Mouse (Mus musculus) B cell, adult 62 days (primary cell): ENCODE results near the gene Btbd9. TPM values are rescaled to one million over a fixed set of nuclear protein-coding genes. Genes with fewer than 3 reads are reported as not detected.

ENCODE experiments used
- total RNA-seq: library from RNA; stranded (reverse); gene quantifications from 4 replicates; pipeline ENCODE4 v1.2.4, GENCODE M21; 2023

Btbd9 gene
- 69.6 to 73.1 TPM (median 70.5 TPM) in 4 replicates for total RNA-seq

DNA sequence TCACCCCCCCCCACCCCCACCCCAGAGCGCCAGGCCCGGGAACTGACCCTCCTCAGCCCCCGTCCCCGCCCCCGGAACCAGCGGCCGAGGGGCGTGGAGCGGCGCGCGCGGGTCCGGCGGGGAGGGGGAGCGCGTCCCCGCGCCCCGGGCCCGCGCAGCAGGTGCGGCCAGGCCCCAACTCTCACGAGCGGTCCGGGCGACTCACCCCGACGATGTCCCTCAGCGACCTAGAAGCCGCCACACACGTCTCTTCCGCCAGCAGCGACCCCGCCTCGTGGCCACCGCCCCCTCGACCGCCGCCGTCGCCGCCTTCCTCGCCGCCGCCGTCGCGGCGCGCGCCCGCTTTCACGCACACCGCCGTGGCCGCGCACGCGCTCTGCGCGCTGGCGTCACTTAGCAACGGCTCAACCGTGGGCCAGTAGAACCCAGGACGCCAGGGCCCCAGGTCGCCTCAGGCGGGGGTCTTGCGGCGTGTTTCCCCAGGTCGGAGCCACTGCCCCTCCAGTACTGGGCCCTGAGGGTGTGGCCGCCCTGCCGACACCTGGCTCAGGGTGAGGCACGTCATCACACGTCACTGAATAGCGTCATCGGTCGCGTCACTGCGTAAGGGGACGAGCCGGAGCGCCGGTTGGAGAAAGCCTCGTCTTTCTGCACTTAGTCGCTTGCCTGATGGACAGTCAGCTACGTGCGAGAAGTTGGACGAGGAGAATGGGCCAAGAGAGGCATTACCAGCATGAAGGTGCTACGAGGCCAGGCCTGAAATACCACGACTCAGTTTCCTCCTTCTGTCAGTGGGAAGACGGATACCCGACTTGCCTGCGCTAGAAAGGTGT lies at the start of gene Btbd9:
Gene Btbd9, minus strand, starts transcription at position 548 of the 833 bp plus-strand sequence.

DNA sequence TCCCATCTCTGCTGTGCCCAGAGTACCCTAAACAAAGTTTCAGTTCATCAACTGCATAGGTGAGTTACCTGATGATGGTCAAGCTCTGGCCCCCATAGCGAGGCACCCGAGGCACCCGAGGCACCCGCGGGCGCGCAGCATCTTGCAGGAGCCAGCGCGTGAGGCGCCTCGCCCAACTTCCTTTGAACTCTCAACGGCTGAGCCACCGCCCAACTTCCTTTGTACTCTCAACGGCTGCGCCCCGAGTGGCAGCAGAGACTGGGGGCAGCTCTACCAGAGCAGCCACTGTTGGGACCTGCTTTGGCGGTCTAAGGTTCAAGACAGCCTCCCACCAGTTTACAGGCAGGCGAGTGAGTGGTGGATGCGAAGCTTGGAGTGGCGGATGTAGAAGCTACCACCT lies 47.8 kb upstream of the Btbd9 start, which contains the start of gene Dnah8:
Gene Dnah8, plus strand, starts transcription at position 223 of the 400 bp plus-strand sequence.

Other genes with a start within 250 kb of the Btbd9 start
- gene Dnah8, start 47.9 kb upstream of the Btbd9 start, total RNA-seq, result 7.5 to 10.0 TPM (median 8.4 TPM) in 4 replicates
- gene Glo1, start 50.4 kb upstream of the Btbd9 start, total RNA-seq, result 43.2 to 46.2 TPM (median 44.3 TPM) in 4 replicates